Mouse (Mus musculus) myocyte (in vitro differentiated cells): ENCODE results near the gene Snx29.

Experiments used
- POLR2A ChIP-seq: IDR thresholded peaks from one replicate; pipeline ENCODE4 v1.6.1; 2011; ENCODE audit warnings: low read depth, mild to moderate bottlenecking, control low read depth, moderate library complexity; ENCODE audit not compliant: insufficient read length
- TCF3 ChIP-seq: IDR thresholded peaks from one replicate; pipeline ENCODE4 v1.6.1; 2011; ENCODE audit warnings: low read depth, control low read depth; ENCODE audit not compliant: insufficient read length

DNA sequence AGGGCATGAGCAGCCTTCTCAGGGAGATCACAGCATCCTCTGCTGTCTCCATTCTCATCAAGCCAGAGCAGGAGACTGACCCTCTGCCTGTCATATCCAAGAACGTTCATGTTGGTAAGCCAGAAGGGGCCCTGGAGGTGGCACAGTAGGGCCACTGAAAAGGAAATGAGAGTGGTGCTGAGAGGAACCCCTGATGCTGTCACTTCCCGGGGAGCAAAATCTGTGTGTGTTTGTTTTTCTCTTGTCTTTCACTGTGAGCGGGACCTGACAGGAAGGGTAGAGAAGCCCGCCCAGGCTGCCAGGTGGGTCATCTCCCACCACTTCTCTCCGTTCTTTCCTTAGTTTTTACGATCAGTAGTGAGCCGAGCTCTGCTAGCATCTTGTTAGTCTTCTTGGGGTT lies 78.2 kb downstream of the Snx29 start:
- TF ChIP-seq POLR2A (no peak), TCF3 (no peak)
